ENCODE assay signal across 24 mouse cellular contexts in genomic region chr10:14233335-14233734, GRCm38 (mm10).
DNase-seq lines count a peak whose midpoint lies in the region; ATAC-seq and TF ChIP-seq lines count a peak whose summit lies in the region.
"Had no signal": no experiment of that assay in that cellular context is flagged by ENCODE, and none has a peak within 500 bp of the region (broad histone marks: within the 10 kb centered on the region; RNA-seq: fewer than 3 reads in every experiment).

No protein-coding gene starts in this region.

- no peak for TF ChIP-seq EP300 in CH12.LX (IDR thresholded peaks at IDR 0.05; ENCODE audit: low read length)
- TF ChIP-seq EP300 in stomach, postnatal 0 days (optimal IDR thresholded peaks at IDR 0.05): no peak

- no peak for TF ChIP-seq POLR2A in CH12.LX (IDR thresholded peaks at IDR 0.05; ENCODE audit: low read depth, low read length)

- no peak overlapping the region for H3K4me2 ChIP-seq in forebrain, postnatal 0 days (ENCODE audit: low read depth)
- no peak overlapping the region for H3K4me2 ChIP-seq in forebrain, embryonic 12.5 days
- no peak overlapping the region for H3K4me2 ChIP-seq in kidney, embryonic 16.5 days (replicated peaks; ENCODE audit: low read depth, low read length)
- H3K4me2 ChIP-seq in CH12.LX (ENCODE audit: insufficient read depth, low read depth, poor library complexity, severe bottlenecking): no peak overlapping the region
- no peak overlapping the region for H3K4me2 ChIP-seq in stomach, postnatal 0 days (replicated peaks; ENCODE audit: low read depth)
- H3K4me2 ChIP-seq: heart, embryonic 11.5 days; hindbrain, embryonic 12.5 days had no signal

- dilution Hi-C loops in CH12.LX (cut with MboI; ENCODE audit: extremely low pct_ligation_motif_present, extremely low pct_unique_long_range_greater_than_20kb, low sequenced_read_pairs): no loop called here

- TF ChIP-seq CTCF in forebrain, postnatal 0 days (IDR thresholded peaks at IDR 0.05; ENCODE audit: low read depth): no peak
- no peak for TF ChIP-seq CTCF in CH12.LX (conservative IDR thresholded peaks at IDR 0.05 in 1 of 2, IDR thresholded peaks at IDR 0.05 in 1 of 2; ENCODE audit: low read depth in 2 of 2, low read length in 2 of 2)
- no peak for TF ChIP-seq CTCF in stomach, postnatal 0 days (IDR thresholded peaks at IDR 0.05; ENCODE audit: low read depth)

- no peaks in the 10 kb centered on the region for H3K27me3 ChIP-seq in forebrain, postnatal 0 days (ENCODE audit: insufficient read depth, low read length)
- H3K27me3 ChIP-seq in forebrain, embryonic 12.5 days: no peaks in the 10 kb centered on the region
- H3K27me3 ChIP-seq in kidney, embryonic 16.5 days (ENCODE audit: insufficient read depth, low read length): no peaks in the 10 kb centered on the region
- no peaks in the 10 kb centered on the region for H3K27me3 ChIP-seq in CH12.LX (replicated peaks)
- H3K27me3 ChIP-seq in stomach, postnatal 0 days (ENCODE audit: control insufficient read depth, insufficient read depth, low read length): no peaks in the 10 kb centered on the region
- H3K27me3 ChIP-seq: hindbrain, embryonic 12.5 days had no signal

- 0 out of 2 replicates have a peak, but pooled peaks have one; percentile 12 for ATAC-seq in forebrain, postnatal 0 days
- no peak for ATAC-seq in forebrain, embryonic 12.5 days (ENCODE audit: low FRiP score)
- peak; percentile 63; the same call in 1 of the 2 replicates for ATAC-seq in kidney, embryonic 16.5 days (ENCODE audit: low FRiP score, low TSS enrichment)
- ATAC-seq in stomach, postnatal 0 days (ENCODE audit: low FRiP score, low TSS enrichment): peak; percentile 79; the same call in 1 of the 2 replicates
- ATAC-seq: hindbrain, postnatal 0 days had no signal

- TF ChIP-seq RAD21 in CH12.LX (IDR thresholded peaks at IDR 0.05; ENCODE audit: low read depth, low read length): no peak

- DNase-seq in forebrain, postnatal 0 days: no peak
- DNase-seq in kidney, postnatal 25 days: no peak
- peak; percentile 66 for DNase-seq in CH12.LX (ENCODE audit: extremely low read depth)
- DNase-seq in stomach, postnatal 0 days (ENCODE audit: low spot score): no peak
- DNase-seq in ovary, adult 18-20 months (ENCODE audit: low spot score): no peak
- DNase-seq: adrenal gland, adult 8-10 months; cerebellum, adult 8-10 months; cerebellum, postnatal 25 days; gastrocnemius, postnatal 10 days; heart, postnatal 36 days; kidney, adult 18-20 months; kidney, postnatal 36 days; liver; lung, adult 2 months; lung, postnatal 10 days; midbrain, embryonic 14.5 days; right cerebral cortex, postnatal 25 days had no signal

- no peaks in the 10 kb centered on the region for H3K36me3 ChIP-seq in forebrain, postnatal 0 days (ENCODE audit: insufficient read depth)
- no peaks in the 10 kb centered on the region for H3K36me3 ChIP-seq in forebrain, embryonic 12.5 days (replicated peaks)
- H3K36me3 ChIP-seq in kidney, embryonic 16.5 days (ENCODE audit: insufficient read depth, low read length): no peaks in the 10 kb centered on the region
- H3K36me3 ChIP-seq in CH12.LX (replicated peaks in 1 of 2; ENCODE audit: control insufficient read depth in 1 of 2, insufficient read depth in 1 of 2, low read length in 1 of 2): no peaks in the 10 kb centered on the region
- no peaks in the 10 kb centered on the region for H3K36me3 ChIP-seq in stomach, postnatal 0 days (ENCODE audit: control insufficient read depth, insufficient read depth, low read length)
- H3K36me3 ChIP-seq: hindbrain, embryonic 12.5 days had no signal

- no peak overlapping the region for H3K9ac ChIP-seq in forebrain, postnatal 0 days
- no peak overlapping the region for H3K9ac ChIP-seq in forebrain, embryonic 12.5 days
- H3K9ac ChIP-seq in kidney, embryonic 16.5 days (replicated peaks; ENCODE audit: low read length): no peak overlapping the region
- no peak overlapping the region for H3K9ac ChIP-seq in CH12.LX (ENCODE audit: insufficient read depth, low read depth)
- no peak overlapping the region for H3K9ac ChIP-seq in stomach, postnatal 0 days (ENCODE audit: low read length)
- H3K9ac ChIP-seq: hindbrain, embryonic 12.5 days; liver, embryonic 14.5 days had no signal

- no peak overlapping the region for H3K4me3 ChIP-seq in forebrain, postnatal 0 days (ENCODE audit: low read depth, low read length)
- H3K4me3 ChIP-seq in forebrain, embryonic 12.5 days (replicated peaks): no peak overlapping the region
- H3K4me3 ChIP-seq in kidney, embryonic 16.5 days (ENCODE audit: low read length): no peak overlapping the region
- H3K4me3 ChIP-seq in CH12.LX (replicated peaks in 1 of 3; ENCODE audit: low read depth in 2 of 3, low read length in 2 of 3, poor library complexity in 1 of 3): no peak overlapping the region
- H3K4me3 ChIP-seq in stomach, postnatal 0 days (ENCODE audit: low read depth, low read length): no peak overlapping the region
- H3K4me3 ChIP-seq: hindbrain, embryonic 12.5 days had no signal

- in situ Hi-C loops in CH12.LX (cut with MboI; ENCODE audit: low pct_ligation_motif_present, low pct_unique_long_range_greater_than_20kb, low sequenced_read_pairs): no loop called here

- 81% methylated on average over 3 of the region's 3 CpGs for WGBS in forebrain, postnatal 0 days
- 81% methylated on average over 3 of the region's 3 CpGs for WGBS in forebrain, embryonic 12.5 days
- 18% methylated on average over 3 of the region's 3 CpGs for whole genome bisulfite sequencing in kidney, embryonic 16.5 days
- 53% methylated on average over 3 of the region's 3 CpGs for whole genome bisulfite sequencing in stomach, postnatal 0 days

- no peak overlapping the region for H3K27ac ChIP-seq in forebrain, postnatal 0 days (ENCODE audit: low read depth, low read length)
- no peak overlapping the region for H3K27ac ChIP-seq in forebrain, embryonic 12.5 days
- 0 out of 2 replicates have a peak overlapping the region, but pooled peaks have one; percentile 1 for H3K27ac ChIP-seq in kidney, embryonic 16.5 days (ENCODE audit: low read length)
- H3K27ac ChIP-seq in CH12.LX (ENCODE audit: insufficient read depth, low read depth): no peak overlapping the region
- H3K27ac ChIP-seq in stomach, postnatal 0 days (replicated peaks): no peak overlapping the region
- H3K27ac ChIP-seq: hindbrain, embryonic 12.5 days; hindbrain, postnatal 0 days; liver, embryonic 14.5 days; macrophage had no signal

- H3K4me1 ChIP-seq in forebrain, postnatal 0 days (ENCODE audit: insufficient read depth): no peaks in the 10 kb centered on the region
- H3K4me1 ChIP-seq in forebrain, embryonic 12.5 days: no peaks in the 10 kb centered on the region
- peaks cover 5% of the 10 kb centered on the region for H3K4me1 ChIP-seq in kidney, embryonic 16.5 days (ENCODE audit: insufficient read depth, low read length)
- peaks cover 5 to 14% of the 10 kb centered on the region in 2 experiments for H3K4me1 ChIP-seq in CH12.LX (ENCODE audit: control insufficient read depth in 1 of 2, insufficient read depth in 2 of 2)
- no peaks in the 10 kb centered on the region for H3K4me1 ChIP-seq in stomach, postnatal 0 days (replicated peaks; ENCODE audit: control insufficient read depth, insufficient read depth)
- H3K4me1 ChIP-seq: hindbrain, embryonic 12.5 days had no signal

- no peaks in the 10 kb centered on the region for H3K79me2 ChIP-seq in CH12.LX (replicated peaks; ENCODE audit: control insufficient read depth, extremely low read depth, insufficient read depth, poor library complexity, severe bottlenecking)

- H3K9me3 ChIP-seq in forebrain, postnatal 0 days (ENCODE audit: low read length): no peaks in the 10 kb centered on the region
- H3K9me3 ChIP-seq in forebrain, embryonic 12.5 days: no peaks in the 10 kb centered on the region
- H3K9me3 ChIP-seq in kidney, embryonic 16.5 days (ENCODE audit: low read length): no peaks in the 10 kb centered on the region
- H3K9me3 ChIP-seq in CH12.LX (replicated peaks; ENCODE audit: low read length): no peaks in the 10 kb centered on the region
- no peaks in the 10 kb centered on the region for H3K9me3 ChIP-seq in stomach, postnatal 0 days (ENCODE audit: control insufficient read depth, low read length)
- H3K9me3 ChIP-seq: hindbrain, embryonic 12.5 days had no signal

TF ChIP-seq in CH12.LX, 34 proteins besides CTCF, POLR2A, EP300 and RAD21:
- TF ChIP-seq BHLHE40 (IDR thresholded peaks at IDR 0.05; ENCODE audit: low read depth, low read length) (peak; percentile 82), ELF1 (IDR thresholded peaks at IDR 0.05; ENCODE audit: low read depth, low read length) (no peak), CHD2 (IDR thresholded peaks at IDR 0.05; ENCODE audit: low read length) (no peak)
TF ChIP-seq in CH12.LX: peak in this region for 1.
